Mouse (Mus musculus): ENCODE results near the gene Ankrd28. TPM values are rescaled to one million over a fixed set of nuclear protein-coding genes. Genes with fewer than 3 reads are reported as not detected.
A peak's percentile ranks its signal among the peaks of the same experiment; 100 is the strongest.

Gene Ankrd28
- total and polyA plus RNA-seq, 2 experiments from 2014 or later = 7.3 to 28.0 TPM

DNA sequence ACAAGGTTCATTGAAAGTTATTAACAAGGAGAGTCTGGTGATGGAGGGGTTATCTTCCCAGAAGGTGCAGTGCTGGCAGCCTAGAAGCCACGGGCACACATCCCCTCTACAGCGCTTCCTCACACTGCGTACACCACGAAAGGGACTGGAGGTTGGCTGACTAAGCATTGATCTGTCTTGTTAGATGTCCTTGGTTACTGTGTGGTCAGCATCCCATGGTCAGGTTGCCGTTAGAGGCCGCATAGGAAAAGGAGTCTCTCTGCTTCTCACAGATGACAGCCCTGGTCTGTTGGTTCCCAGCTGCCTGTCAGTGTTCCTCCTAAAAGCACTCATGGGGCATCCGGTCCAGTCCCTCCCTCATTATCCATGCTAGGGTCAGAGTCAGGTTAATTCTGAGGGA, 179.2 kb downstream of the Ankrd28 start:
- no peak overlapping the region for H3K4me2 ChIP-seq (ENCODE audit: low read depth, low read length, poor library complexity, severe bottlenecking)
- H3K27ac ChIP-seq (ENCODE audit: low read depth, low read length) = no peak overlapping the region
- H3K27me3 ChIP-seq (ENCODE audit: insufficient read depth, low read length) = no peaks in the 10 kb centered on the region
- no peaks in the 10 kb centered on the region for H3K4me1 ChIP-seq (ENCODE audit: insufficient read depth, low read length)
- no peak for TF ChIP-seq CTCF (IDR thresholded peaks at IDR 0.05)
- DNase-seq (ENCODE audit: low spot score) = no peak
- ATAC-seq (ENCODE audit: low FRiP score) = no peak
- WGBS = 94% methylated on average over 7 of the region's 7 CpGs
- no peak overlapping the region for H3K9ac ChIP-seq (replicated peaks; ENCODE audit: low read length, poor library complexity, severe bottlenecking)
- no peaks in the 10 kb centered on the region for H3K36me3 ChIP-seq (ENCODE audit: insufficient read depth, low read length)
- H3K9me3 ChIP-seq (ENCODE audit: low read length) = no peaks in the 10 kb centered on the region
- H3K4me3 ChIP-seq (ENCODE audit: low read depth, low read length) = no peak overlapping the region

GRCm38 (mm10) chr14:31650347-31650746, 180.1 kb downstream of the Ankrd28 start:
- H3K9me3 ChIP-seq (ENCODE audit: low read length) = no peaks in the 10 kb centered on the region
- 97% methylated on average over 3 of the region's 3 CpGs for WGBS
- ATAC-seq (ENCODE audit: low FRiP score) (no peak), DNase-seq (ENCODE audit: low spot score) (no peak)
- H3K9ac ChIP-seq (replicated peaks; ENCODE audit: low read length, poor library complexity, severe bottlenecking) = no peak overlapping the region
- no peak overlapping the region for H3K27ac ChIP-seq (ENCODE audit: low read depth, low read length)
- no peaks in the 10 kb centered on the region for H3K27me3 ChIP-seq (ENCODE audit: insufficient read depth, low read length)
- no peak overlapping the region for H3K4me2 ChIP-seq (ENCODE audit: low read depth, low read length, poor library complexity, severe bottlenecking)
- H3K4me1 ChIP-seq (ENCODE audit: insufficient read depth, low read length) = no peaks in the 10 kb centered on the region
- no peaks in the 10 kb centered on the region for H3K36me3 ChIP-seq (ENCODE audit: insufficient read depth, low read length)
- TF ChIP-seq CTCF (IDR thresholded peaks at IDR 0.05) = peak; percentile 48
- no peak overlapping the region for H3K4me3 ChIP-seq (ENCODE audit: low read depth, low read length)

Other genes starting within 250 kb of the Ankrd28 start
- 0.38 TPM in 1 of 2 replicates, not detected in the other for gene Colq, start 239.3 kb downstream of the Ankrd28 start, total RNA-seq (2014; rRNA removed)
- 0.06 TPM in 1 of 2 replicates, not detected in the other for gene Colq, start 239.3 kb downstream of the Ankrd28 start, polyA plus RNA-seq (2015; fragmentation: Nextera tagmentation; extraction: Ambion mirVana)
- not detected in 2 replicates for gene Gm49387, start 189.8 kb downstream of the Ankrd28 start, total RNA-seq (2014; rRNA removed)
- not detected in 2 replicates for gene Gm49387, start 189.8 kb downstream of the Ankrd28 start, polyA plus RNA-seq (2015; fragmentation: Nextera tagmentation; extraction: Ambion mirVana)
- gene Btd, start 189.6 kb downstream of the Ankrd28 start, total RNA-seq (2014; rRNA removed) = 21.9 and 28.7 TPM in 2 replicates
- 18.5 and 20.1 TPM in 2 replicates for gene Btd, start 189.6 kb downstream of the Ankrd28 start, polyA plus RNA-seq (2015; fragmentation: Nextera tagmentation; extraction: Ambion mirVana)
- 6.7 and 6.8 TPM in 2 replicates for gene Hacl1, start 189.4 kb downstream of the Ankrd28 start, total RNA-seq (2014; rRNA removed)
- gene Hacl1, start 189.4 kb downstream of the Ankrd28 start, polyA plus RNA-seq (2015; fragmentation: Nextera tagmentation; extraction: Ambion mirVana) = 8.4 and 9.4 TPM in 2 replicates
- 1.9 TPM in 2 replicates for gene Galnt15, start 198.3 kb upstream of the Ankrd28 start, total RNA-seq (2014; rRNA removed)
- gene Galnt15, start 198.3 kb upstream of the Ankrd28 start, polyA plus RNA-seq (2015; fragmentation: Nextera tagmentation; extraction: Ambion mirVana) = 0.59 and 0.77 TPM in 2 replicates